Mouse (Mus musculus) kidney, embryonic 14.5 days (tissue): ENCODE data around the gene Cnih3. TPM values are rescaled to one million over a fixed set of nuclear protein-coding genes. Genes with fewer than 3 reads are reported as not detected.

Source experiments
- ATAC-seq: fragments of 200-750 bp; cut with Nextera tagmentation; 2 replicates; pipeline ENCODE4 v1.8.0; 2017; ENCODE audit warnings: moderate number of reproducible peaks, mild to moderate bottlenecking, moderate TSS enrichment, moderate library complexity; ENCODE audit not compliant: low FRiP score, low TSS enrichment
- H3K27ac ChIP-seq: fragments of 300-500 bp; sonication (generic); 2 replicates; pipeline ENCODE4 v1.5.1; 2014; ENCODE audit warnings: low read depth, mild to moderate bottlenecking, low read length, moderate library complexity, mixed read lengths
- H3K27me3 ChIP-seq: fragments of 300-500 bp; sonication (generic); 2 replicates; pipeline ENCODE4 v1.6.1; 2014; ENCODE audit warnings: mild to moderate bottlenecking, low read length; ENCODE audit not compliant: control insufficient read depth, insufficient read depth
- H3K36me3 ChIP-seq: fragments of 300-500 bp; sonication (generic); 2 replicates; pipeline ENCODE4 v1.6.1; 2014; ENCODE audit warnings: low read length, mixed read lengths; ENCODE audit not compliant: control insufficient read depth, insufficient read depth
- H3K4me1 ChIP-seq: fragments of 300-500 bp; sonication (generic); 2 replicates; pipeline ENCODE4 v1.6.1; 2014; ENCODE audit warnings: low read length, mixed read lengths; ENCODE audit not compliant: control insufficient read depth, insufficient read depth
- H3K4me2 ChIP-seq: fragments of 300-500 bp; sonication (generic); replicated peaks from 2 replicates; pipeline ENCODE4 v1.6.1; 2014; ENCODE audit warnings: low read depth, mild to moderate bottlenecking, low read length
- H3K4me3 ChIP-seq: fragments of 300-500 bp; sonication (generic); 2 replicates; pipeline ENCODE4 v1.5.1; 2014; ENCODE audit warnings: mild to moderate bottlenecking, low read length
- H3K9ac ChIP-seq: fragments of 300-500 bp; sonication (generic); 2 replicates; pipeline ENCODE4 v1.6.1; 2014; ENCODE audit warnings: low read depth, mild to moderate bottlenecking, low read length, moderate library complexity
- H3K9me3 ChIP-seq: fragments of 300-500 bp; sonication (generic); 2 replicates; pipeline ENCODE4 v1.6.1; 2016; ENCODE audit warnings: low read length; ENCODE audit not compliant: control insufficient read depth
- WGBS: fragments of 180-500 bp; shearing (Covaris S2); extraction: QIAGEN DNeasy Blood & Tissue Kit; methylation state at CpG from one replicate; pipeline ENCODE4 v1.1.7; 2014; 5-methylcytosine and 5-hydroxymethylcytosine counted together
- polyA plus RNA-seq: library from polyadenylated mRNA; unstranded; fragments of >200 nt; fragmentation: Nextera tagmentation; extraction: Ambion mirVana; gene quantifications from 2 replicates; pipeline ENCODE4 v1.2.1, GENCODE M21; 2014

Gene Cnih3
- 0.13 TPM in 1 of 2 replicates, not detected in the other for polyA plus RNA-seq

DNA sequence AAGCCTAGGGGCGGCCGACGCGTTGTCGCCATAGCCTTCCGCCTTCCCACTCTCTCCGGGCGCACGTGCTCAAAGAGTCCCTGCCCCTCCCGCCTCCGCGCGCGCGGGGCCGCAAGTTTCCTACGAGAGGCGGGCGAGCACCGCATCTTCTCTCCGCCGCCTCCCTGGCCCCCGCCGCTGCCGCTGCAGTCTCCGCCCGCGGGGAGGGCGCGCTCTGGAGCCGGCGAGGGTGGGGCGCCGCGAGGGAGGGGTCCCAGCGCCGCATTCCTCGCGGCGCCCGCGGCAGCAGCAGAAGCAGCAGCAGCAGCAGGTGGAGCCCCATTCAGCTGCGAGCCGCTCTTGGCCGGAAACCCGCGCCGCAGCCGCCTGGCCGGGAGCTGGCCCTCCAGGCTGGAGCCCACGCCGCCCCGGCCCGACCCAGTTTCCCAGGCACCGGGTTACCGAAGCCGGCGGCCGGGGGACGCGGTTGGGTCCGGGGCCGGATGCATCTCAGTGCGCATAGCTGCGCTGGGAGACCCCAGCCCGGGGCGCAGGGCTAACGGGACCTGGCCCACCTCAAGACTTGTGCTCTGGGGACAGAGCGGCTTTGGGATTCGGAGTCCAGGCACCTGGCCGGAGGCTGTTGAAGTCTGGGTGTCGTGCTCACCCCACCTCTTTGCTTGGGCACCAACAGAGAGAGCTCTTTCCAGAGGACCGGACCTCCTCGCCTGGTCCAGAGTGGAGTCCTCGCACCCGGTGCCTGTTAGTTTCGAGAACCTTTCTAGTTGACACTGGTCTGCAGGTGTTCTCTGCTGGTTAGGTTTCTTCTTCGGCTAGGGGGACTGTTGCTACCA lies at the start of gene Cnih3:
Gene Cnih3 (plus strand): TSS at position 262 of the 833 bp plus-strand sequence.
- 0% methylated on average over 72 of the region's 78 CpGs for WGBS
- Histone ChIP-seq H3K4me1 (peaks cover 16% of the 10 kb centered on the region; the same call in 1 of the 2 replicates), H3K27ac (no peak within 1 kb of the TSS), H3K36me3 (no peaks in the 10 kb centered on the region), H3K4me2 (peak within 1 kb of the TSS; percentile 99), H3K27me3 (peaks cover 39% of the 10 kb centered on the region), H3K9ac (peak within 1 kb of the TSS; percentile 46), H3K9me3 (no peaks in the 10 kb centered on the region), H3K4me3 (peak within 1 kb of the TSS; percentile 47)
- ATAC-seq: peak; percentile 74

DNA sequence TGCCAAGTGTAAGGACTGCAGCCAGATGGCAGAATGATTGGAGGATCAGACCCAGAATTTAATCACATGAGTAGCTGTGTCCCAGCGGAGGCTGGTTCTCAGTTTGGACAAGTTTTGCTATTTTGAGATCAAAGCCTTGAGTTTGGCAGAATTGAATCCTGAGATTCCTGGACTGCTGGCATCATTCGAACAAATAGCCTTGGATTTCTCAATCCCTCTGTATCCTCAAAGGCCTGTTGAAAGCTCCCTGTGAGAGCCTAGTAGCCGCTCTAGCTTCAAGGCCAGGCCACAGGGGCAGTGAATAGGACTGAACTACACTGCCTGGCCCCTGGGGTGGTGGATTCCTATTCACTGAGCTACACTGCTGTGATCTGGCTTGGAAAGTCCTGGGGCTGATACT lies 44.4 kb upstream of the Cnih3 start:
- H3K4me1 ChIP-seq: no peaks in the 10 kb centered on the region
- no peak overlapping the region for H3K9ac ChIP-seq
- 83% methylated on average over 3 of the region's 3 CpGs for WGBS
- H3K4me2 ChIP-seq: no peak overlapping the region
- no peaks in the 10 kb centered on the region for H3K36me3 ChIP-seq
- H3K9me3 ChIP-seq: no peaks in the 10 kb centered on the region
- no peaks in the 10 kb centered on the region for H3K27me3 ChIP-seq
- no peak for ATAC-seq
- no peak overlapping the region for H3K4me3 ChIP-seq
- H3K27ac ChIP-seq: no peak overlapping the region

DNA sequence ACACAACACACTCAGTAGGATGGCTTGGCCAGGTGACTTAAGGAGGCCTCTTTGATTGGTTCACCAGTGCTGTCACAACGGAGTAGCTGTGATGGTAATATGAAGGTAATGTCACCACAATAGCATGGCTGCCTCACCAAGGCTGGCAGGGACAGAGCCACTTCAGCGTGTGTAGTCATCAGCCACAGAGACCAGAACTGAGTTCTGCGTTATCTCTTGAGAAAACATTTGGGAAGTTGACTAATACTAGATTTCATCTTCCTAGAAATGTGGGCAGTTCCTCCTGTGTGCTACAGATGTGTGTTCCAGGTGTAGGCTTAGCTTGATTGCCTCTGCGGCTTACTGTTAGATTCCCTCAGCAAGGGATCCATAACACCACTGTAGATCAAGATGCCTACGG lies 41.7 kb upstream of the Cnih3 start:
- ATAC-seq: no peak
- Histone ChIP-seq H3K9me3 (no peaks in the 10 kb centered on the region), H3K36me3 (no peaks in the 10 kb centered on the region), H3K27ac (no peak overlapping the region), H3K4me2 (no peak overlapping the region), H3K27me3 (no peaks in the 10 kb centered on the region), H3K4me1 (no peaks in the 10 kb centered on the region), H3K4me3 (no peak overlapping the region), H3K9ac (no peak overlapping the region)
- WGBS: 92% methylated on average over 5 of the region's 5 CpGs

DNA sequence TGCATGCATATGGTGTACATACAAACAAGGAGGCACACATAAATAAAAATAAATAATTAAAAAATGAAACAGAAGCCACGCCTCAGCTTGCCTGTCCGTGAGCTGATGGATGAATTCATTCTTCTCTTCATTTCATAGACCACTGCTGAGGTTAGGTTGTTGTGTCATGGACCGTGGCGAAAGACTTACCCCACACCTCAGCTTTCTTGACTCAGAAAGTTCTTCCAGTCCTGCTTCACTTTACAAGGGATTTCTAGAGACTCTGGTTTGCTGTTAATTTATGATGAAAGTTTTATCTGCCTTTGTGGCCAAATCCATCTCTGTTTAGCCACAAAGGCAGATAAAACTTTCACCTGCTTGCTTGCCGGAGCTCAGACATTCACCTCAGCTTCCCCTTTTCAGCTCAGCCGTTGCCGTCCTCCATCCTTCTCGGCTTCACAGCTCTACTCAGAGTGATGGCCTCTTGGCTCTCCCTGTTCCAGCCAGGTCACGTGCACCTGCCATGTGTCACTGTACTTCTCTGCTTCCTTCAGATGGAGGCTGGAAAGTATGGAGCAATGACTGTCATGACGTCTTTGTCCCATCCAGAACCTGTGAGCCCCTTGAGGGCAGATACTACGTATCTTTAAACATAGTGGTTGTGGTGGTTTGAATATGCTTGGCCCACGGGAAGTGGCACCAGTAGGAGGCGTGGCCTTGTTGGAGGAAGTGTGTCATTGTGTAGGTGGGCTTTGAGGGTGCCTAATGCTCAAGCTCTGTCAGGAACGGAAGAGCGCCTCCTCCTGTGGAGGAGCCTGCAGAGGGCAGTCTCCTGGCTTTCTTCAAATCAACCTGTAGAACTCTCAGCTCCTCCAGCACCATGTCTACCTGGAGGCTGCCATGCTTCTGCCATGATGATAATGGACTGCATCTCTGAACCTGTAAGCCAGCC lies 40.0 kb upstream of the Cnih3 start:
- no peak overlapping the region for H3K4me3 ChIP-seq
- no peaks in the 10 kb centered on the region for H3K4me1 ChIP-seq
- no peak overlapping the region for H3K9ac ChIP-seq
- WGBS: 93% methylated on average over 15 of the region's 15 CpGs
- H3K27ac ChIP-seq: no peak overlapping the region
- ATAC-seq: no peak
- H3K4me2 ChIP-seq: no peak overlapping the region
- no peaks in the 10 kb centered on the region for H3K27me3 ChIP-seq
- H3K9me3 ChIP-seq: no peaks in the 10 kb centered on the region
- H3K36me3 ChIP-seq: no peaks in the 10 kb centered on the region

DNA sequence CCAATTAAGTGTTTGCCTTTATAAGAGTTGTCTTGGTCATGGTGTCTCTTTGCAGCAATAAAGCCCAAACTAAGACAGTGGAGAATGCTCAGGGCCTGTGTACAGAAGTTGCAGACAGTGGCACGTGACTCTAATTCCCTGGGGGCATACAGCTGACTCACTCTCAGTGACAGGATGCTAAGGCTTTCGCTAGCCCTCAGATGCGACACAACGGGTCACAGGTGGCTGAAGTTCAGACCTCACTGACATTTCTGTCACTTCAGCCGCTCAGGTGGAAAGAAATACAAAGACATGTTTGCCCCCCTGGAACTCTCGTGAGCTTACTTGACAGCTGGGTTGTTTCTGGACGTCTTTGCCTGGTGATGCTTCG lies 39.4 kb upstream of the Cnih3 start:
- Histone ChIP-seq H3K4me1 (no peaks in the 10 kb centered on the region), H3K9me3 (no peaks in the 10 kb centered on the region), H3K4me3 (no peak overlapping the region), H3K27me3 (no peaks in the 10 kb centered on the region), H3K27ac (no peak overlapping the region), H3K36me3 (no peaks in the 10 kb centered on the region), H3K9ac (no peak overlapping the region), H3K4me2 (no peak overlapping the region)
- 65% methylated on average over 8 of the region's 8 CpGs for WGBS
- ATAC-seq: no peak

DNA sequence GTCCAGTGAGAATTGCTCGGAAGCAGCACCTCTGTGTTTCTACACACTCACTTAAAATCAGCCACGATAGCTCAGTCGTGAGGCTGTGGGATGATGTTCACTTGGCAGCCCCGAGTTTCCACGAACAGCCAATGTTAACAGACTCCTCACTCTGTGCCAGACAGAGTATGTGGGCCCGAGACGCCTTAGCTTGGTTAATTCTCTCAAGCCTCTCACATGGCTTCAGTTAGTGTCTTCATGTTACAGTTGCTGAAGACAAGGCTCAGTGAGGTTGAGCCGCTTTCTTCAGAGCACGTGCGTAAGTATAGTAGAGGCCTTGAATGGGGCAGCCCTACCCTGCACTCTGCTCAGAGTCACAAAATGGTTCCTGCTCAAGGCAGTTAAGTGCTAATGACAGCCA lies 38.1 kb upstream of the Cnih3 start:
- H3K9me3 ChIP-seq: no peaks in the 10 kb centered on the region
- WGBS: 87% methylated on average over 10 of the region's 10 CpGs
- no peaks in the 10 kb centered on the region for H3K4me1 ChIP-seq

DNA sequence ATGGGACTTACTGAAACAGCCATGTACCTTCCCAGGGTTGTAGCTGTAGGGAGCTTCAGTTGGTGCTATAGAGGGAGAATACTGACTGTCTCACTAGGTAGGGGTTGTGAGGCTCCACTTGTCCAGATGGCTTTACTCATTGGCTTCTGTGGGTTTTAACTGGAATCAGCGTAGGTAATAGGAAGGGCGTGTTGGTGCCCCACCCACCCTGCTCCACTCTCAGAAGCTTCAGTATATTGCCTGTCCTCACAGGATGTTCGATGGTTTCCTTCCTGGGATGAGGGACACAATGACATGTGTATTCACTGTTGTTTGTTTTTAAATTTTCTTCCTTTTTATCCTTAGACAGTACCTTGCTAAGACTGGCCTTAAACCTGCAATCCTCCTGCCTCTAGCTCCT lies 37.1 kb upstream of the Cnih3 start:
- Histone ChIP-seq H3K4me3 (no peak overlapping the region), H3K27ac (no peak overlapping the region), H3K4me1 (no peaks in the 10 kb centered on the region), H3K9ac (no peak overlapping the region), H3K4me2 (no peak overlapping the region), H3K9me3 (no peaks in the 10 kb centered on the region), H3K36me3 (no peaks in the 10 kb centered on the region), H3K27me3 (no peaks in the 10 kb centered on the region)
- WGBS: 77% methylated on average over 3 of the region's 3 CpGs
- ATAC-seq: no peak

More for the DNA sequence above, 38.1 kb upstream of the Cnih3 start:
- H3K4me2 ChIP-seq: no peak overlapping the region
- no peaks in the 10 kb centered on the region for H3K36me3 ChIP-seq
- H3K9ac ChIP-seq: no peak overlapping the region
- H3K27ac ChIP-seq: no peak overlapping the region
- H3K27me3 ChIP-seq: no peaks in the 10 kb centered on the region
- no peak overlapping the region for H3K4me3 ChIP-seq
- no peak for ATAC-seq

DNA sequence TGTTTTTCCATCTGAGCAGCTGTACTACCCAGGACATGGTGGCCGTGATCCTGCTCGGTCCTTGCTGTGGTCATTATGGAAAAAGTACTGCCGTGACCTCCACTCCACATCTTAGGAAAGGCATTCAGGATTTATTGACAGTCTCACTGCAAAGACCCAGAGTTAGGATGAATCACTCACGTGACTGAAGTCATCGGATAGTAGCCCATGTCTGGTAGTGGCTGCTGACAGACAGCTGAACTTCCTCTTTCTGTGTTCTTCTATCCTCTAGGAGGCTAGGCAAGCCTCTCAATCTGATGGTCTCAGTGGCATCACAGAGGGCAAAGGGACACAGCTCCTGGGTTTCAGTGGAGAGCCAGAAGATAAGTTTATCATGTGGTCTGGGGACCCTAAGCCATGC lies 35.9 kb upstream of the Cnih3 start:
- Histone ChIP-seq H3K9me3 (no peaks in the 10 kb centered on the region), H3K27me3 (no peaks in the 10 kb centered on the region), H3K4me3 (no peak overlapping the region), H3K4me1 (no peaks in the 10 kb centered on the region), H3K9ac (no peak overlapping the region), H3K36me3 (no peaks in the 10 kb centered on the region), H3K4me2 (no peak overlapping the region), H3K27ac (no peak overlapping the region)
- WGBS: 66% methylated on average over 5 of the region's 5 CpGs
- ATAC-seq: no peak

DNA sequence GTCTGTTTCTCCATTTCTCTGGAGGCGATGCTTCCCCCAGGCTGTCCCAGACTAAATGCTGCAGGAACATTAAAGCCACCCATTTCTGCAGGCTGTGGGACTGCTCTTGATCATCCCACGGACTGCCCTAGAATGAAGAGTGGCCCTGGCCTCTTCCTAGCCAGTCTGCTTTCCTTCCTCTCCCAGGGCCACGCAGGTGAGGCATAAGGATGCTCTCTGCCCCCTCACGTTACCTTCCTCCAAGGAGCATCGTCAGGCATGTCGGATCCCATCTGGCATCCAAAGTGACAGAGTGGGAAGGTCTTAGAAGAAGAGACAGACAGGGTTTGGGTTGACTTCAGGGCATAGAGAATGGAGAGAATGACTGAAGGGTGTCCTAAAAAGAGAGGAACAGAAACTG lies 33.0 kb upstream of the Cnih3 start:
- no peak overlapping the region for H3K9ac ChIP-seq
- no peaks in the 10 kb centered on the region for H3K4me1 ChIP-seq
- H3K27me3 ChIP-seq: no peaks in the 10 kb centered on the region
- no peak overlapping the region for H3K4me3 ChIP-seq
- H3K27ac ChIP-seq: no peak overlapping the region
- ATAC-seq: no peak
- no peak overlapping the region for H3K4me2 ChIP-seq
- 81% methylated on average over 6 of the region's 6 CpGs for WGBS
- no peaks in the 10 kb centered on the region for H3K9me3 ChIP-seq
- H3K36me3 ChIP-seq: no peaks in the 10 kb centered on the region
